In genomic region chr7:16876608-16877007, GRCm38 (mm10) we compare ENCODE assay signal across 8 mouse cellular contexts. TPM values are rescaled to one million over a fixed set of nuclear protein-coding genes. Genes with fewer than 3 reads are reported as not detected.
DNase-seq lines count a peak whose midpoint lies in the region; ATAC-seq and TF ChIP-seq lines count a peak whose summit lies in the region.

No protein-coding gene starts in this region.

- WGBS in forebrain, embryonic 10.5 days, result under 1% methylated on average over 13 of the region's 13 CpGs
- 12% methylated on average over 13 of the region's 13 CpGs for WGBS in intestine, embryonic 16.5 days
- 4% methylated on average over 13 of the region's 13 CpGs for WGBS in midbrain, embryonic 14.5 days

- no peak for TF ChIP-seq EP300 in CH12.LX (IDR thresholded peaks at IDR 0.05; ENCODE audit: low read length)

- peak overlapping the region; percentile 52 for H3K4me2 ChIP-seq in CH12.LX (ENCODE audit: insufficient read depth, low read depth, poor library complexity, severe bottlenecking)
- H3K4me2 ChIP-seq in intestine, embryonic 16.5 days (ENCODE audit: low read depth, low read length), result peak overlapping the region; percentile 70
- H3K4me2 ChIP-seq in midbrain, embryonic 14.5 days (ENCODE audit: low read length), result peak overlapping the region; percentile 88

- H3K27me3 ChIP-seq in CH12.LX (replicated peaks), result no peaks in the 10 kb centered on the region
- H3K27me3 ChIP-seq in forebrain, embryonic 10.5 days (ENCODE audit: poor library complexity, severe bottlenecking), result no peaks in the 10 kb centered on the region
- H3K27me3 ChIP-seq in intestine, embryonic 16.5 days (replicated peaks; ENCODE audit: control insufficient read depth, insufficient read depth, low read length), result no peaks in the 10 kb centered on the region
- H3K27me3 ChIP-seq in midbrain, embryonic 14.5 days (ENCODE audit: control insufficient read depth, insufficient read depth, low read length), result no peaks in the 10 kb centered on the region

- no peaks in the 10 kb centered on the region for H3K79me2 ChIP-seq in CH12.LX (replicated peaks; ENCODE audit: control insufficient read depth, extremely low read depth, insufficient read depth, poor library complexity, severe bottlenecking)

- H3K36me3 ChIP-seq in CH12.LX (replicated peaks in 1 of 2; ENCODE audit: control insufficient read depth in 1 of 2, insufficient read depth in 1 of 2, low read length in 1 of 2), result peaks cover 3 to 38% of the 10 kb centered on the region in 2 experiments
- peaks cover 31% of the 10 kb centered on the region for H3K36me3 ChIP-seq in forebrain, embryonic 10.5 days (replicated peaks)
- peaks cover 6% of the 10 kb centered on the region; the same call in 1 of the 2 replicates for H3K36me3 ChIP-seq in intestine, embryonic 16.5 days (ENCODE audit: control insufficient read depth, insufficient read depth, low read length)
- H3K36me3 ChIP-seq in midbrain, embryonic 14.5 days (ENCODE audit: control insufficient read depth, insufficient read depth, low read length), result peaks cover 2% of the 10 kb centered on the region

- ATAC-seq in intestine, embryonic 16.5 days, result no peak
- no peak for ATAC-seq in midbrain, embryonic 14.5 days (ENCODE audit: low FRiP score, low TSS enrichment)
- ATAC-seq in CD4-positive, CD25-positive, alpha-beta regulatory T cell, adult 4 months, result no peak

- no peak for TF ChIP-seq RAD21 in CH12.LX (IDR thresholded peaks at IDR 0.05; ENCODE audit: low read depth, low read length)

- H3K9me3 ChIP-seq in CH12.LX (replicated peaks; ENCODE audit: low read length), result no peaks in the 10 kb centered on the region
- peaks cover 3% of the 10 kb centered on the region; the same call in 1 of the 2 replicates for H3K9me3 ChIP-seq in forebrain, embryonic 10.5 days
- no peaks in the 10 kb centered on the region for H3K9me3 ChIP-seq in intestine, embryonic 16.5 days (ENCODE audit: control insufficient read depth, low read length)
- no peaks in the 10 kb centered on the region for H3K9me3 ChIP-seq in midbrain, embryonic 14.5 days (ENCODE audit: control insufficient read depth, low read length)

- H3K4me1 ChIP-seq in CH12.LX (ENCODE audit: control insufficient read depth in 1 of 2, insufficient read depth in 2 of 2), result peaks cover 6 to 39% of the 10 kb centered on the region in 2 experiments
- peaks cover 60% of the 10 kb centered on the region for H3K4me1 ChIP-seq in forebrain, embryonic 10.5 days
- H3K4me1 ChIP-seq in intestine, embryonic 16.5 days (ENCODE audit: control insufficient read depth, insufficient read depth, low read length), result peaks cover 24% of the 10 kb centered on the region
- peaks cover 21% of the 10 kb centered on the region for H3K4me1 ChIP-seq in midbrain, embryonic 14.5 days (ENCODE audit: control insufficient read depth, insufficient read depth, low read length)

- TF ChIP-seq POLR2A in CH12.LX (IDR thresholded peaks at IDR 0.05; ENCODE audit: low read depth, low read length), result no peak

- no peak for TF ChIP-seq CTCF in CH12.LX (conservative IDR thresholded peaks at IDR 0.05 in 1 of 2, IDR thresholded peaks at IDR 0.05 in 1 of 2; ENCODE audit: low read depth in 2 of 2, low read length in 2 of 2)

- dilution Hi-C loops in CH12.LX (cut with MboI; ENCODE audit: extremely low pct_ligation_motif_present, extremely low pct_unique_long_range_greater_than_20kb, low sequenced_read_pairs), result no loop called here

- DNase-seq in cerebellum, adult 11-12 months, result peak; percentile 80
- DNase-seq in cerebellum, adult 11 months, result no peak
- no peak for DNase-seq in CH12.LX (ENCODE audit: extremely low read depth)
- peak; percentile 79 for DNase-seq in forebrain, embryonic 10.5 days (ENCODE audit: extremely low spot score, low spot score)
- no peak for DNase-seq in midbrain, embryonic 14.5 days
- DNase-seq in layer of hippocampus, postnatal 10 days (ENCODE audit: low spot score in 2 of 2), result no peak

- in situ Hi-C loops in CH12.LX (cut with MboI; ENCODE audit: low pct_ligation_motif_present, low pct_unique_long_range_greater_than_20kb, low sequenced_read_pairs), result no loop called here

- peak overlapping the region; percentile 10 to 72 (median 55) for H3K4me3 ChIP-seq in CH12.LX (replicated peaks in 1 of 3; ENCODE audit: low read depth in 2 of 3, low read length in 2 of 3, poor library complexity in 1 of 3)
- peak overlapping the region; percentile 82 for H3K4me3 ChIP-seq in forebrain, embryonic 10.5 days
- peak overlapping the region; percentile 61 for H3K4me3 ChIP-seq in intestine, embryonic 16.5 days (ENCODE audit: low read length)
- peak overlapping the region; percentile 69 for H3K4me3 ChIP-seq in midbrain, embryonic 14.5 days (replicated peaks; ENCODE audit: low read depth, low read length)

- no peak overlapping the region for H3K27ac ChIP-seq in CH12.LX (ENCODE audit: insufficient read depth, low read depth)
- H3K27ac ChIP-seq in forebrain, embryonic 10.5 days, result peak overlapping the region; percentile 93
- peak overlapping the region; percentile 74 for H3K27ac ChIP-seq in intestine, embryonic 16.5 days (ENCODE audit: low read length)
- H3K27ac ChIP-seq in midbrain, embryonic 14.5 days (replicated peaks; ENCODE audit: low read depth, low read length), result no peak overlapping the region

- H3K9ac ChIP-seq in CH12.LX (ENCODE audit: insufficient read depth, low read depth), result peak overlapping the region; percentile 20
- peak overlapping the region; percentile 72 for H3K9ac ChIP-seq in intestine, embryonic 16.5 days (ENCODE audit: low read depth, low read length)
- peak overlapping the region; percentile 84 for H3K9ac ChIP-seq in midbrain, embryonic 14.5 days (replicated peaks; ENCODE audit: low read length)

TF ChIP-seq in CH12.LX, 34 proteins besides CTCF, POLR2A, EP300 and RAD21 (continues in another document):
- TF ChIP-seq POLR2AphosphoS2 (IDR thresholded peaks at IDR 0.05; ENCODE audit: low read depth, low read length), result no peak
- no peak for TF ChIP-seq MAX (IDR thresholded peaks at IDR 0.05; ENCODE audit: low read length)
- TF ChIP-seq JUN (IDR thresholded peaks at IDR 0.05; ENCODE audit: insufficient read depth, low read depth, low read length), result no peak
- TF ChIP-seq CHD2 (IDR thresholded peaks at IDR 0.05; ENCODE audit: low read length), result no peak
- no peak for TF ChIP-seq MYC (IDR thresholded peaks at IDR 0.05; ENCODE audit: low read depth, low read length)
- TF ChIP-seq MXI1 (IDR thresholded peaks at IDR 0.05; ENCODE audit: low read depth, low read length), result no peak

RNA-seq across cellular contexts. Expression of gene Dact3, which starts 1.5 kb away (rescaled TPM):
- total RNA-seq in CH12.LX (2012; rRNA removed), result 2.9 and 3.5 TPM in 2 replicates
- 4.0 and 5.1 TPM in 2 replicates for total RNA-seq in CH12.LX (2014; rRNA removed)
- polyA plus RNA-seq in CH12.LX (2012; ENCODE audit: insufficient read length, low read depth), result 9.2 and 12.0 TPM in 2 replicates
- 1.9 and 2.2 TPM in 2 replicates for polyA plus RNA-seq in forebrain, embryonic 10.5 days (2016; fragmentation: Nextera tagmentation; extraction: Ambion mirVana)
- polyA plus RNA-seq in intestine, embryonic 16.5 days (2015; fragmentation: Nextera tagmentation; extraction: Ambion mirVana), result 1.6 and 1.7 TPM in 2 replicates
- 4.9 and 6.2 TPM in 2 replicates for polyA plus RNA-seq in midbrain, embryonic 14.5 days (2014; fragmentation: Nextera tagmentation; extraction: Ambion mirVana)
- not detected for polyA plus RNA-seq in CD4-positive, CD25-positive, alpha-beta regulatory T cell, adult 4 months (2017; shearing (Covaris generic))
- 10 to 100 TPM; 95.0 to 96.3 TPM for total RNA-seq in layer of hippocampus, postnatal 10 days (2021)

RNA-seq across cellular contexts. Expression of gene Gng8, which starts 15.0 kb away (rescaled TPM):
- 0.25 TPM in 1 of 2 replicates, not detected in the other for total RNA-seq in CH12.LX (2012; rRNA removed)
- total RNA-seq in CH12.LX (2014; rRNA removed), result not detected in 2 replicates
- polyA plus RNA-seq in CH12.LX (2012; ENCODE audit: insufficient read length, low read depth), result 2.4 and 2.5 TPM in 2 replicates
- polyA plus RNA-seq in forebrain, embryonic 10.5 days (2016; fragmentation: Nextera tagmentation; extraction: Ambion mirVana), result 5.5 and 6.6 TPM in 2 replicates
- polyA plus RNA-seq in intestine, embryonic 16.5 days (2015; fragmentation: Nextera tagmentation; extraction: Ambion mirVana), result 7.8 and 9.2 TPM in 2 replicates
- polyA plus RNA-seq in midbrain, embryonic 14.5 days (2014; fragmentation: Nextera tagmentation; extraction: Ambion mirVana), result 11.7 and 17.2 TPM in 2 replicates
- polyA plus RNA-seq in CD4-positive, CD25-positive, alpha-beta regulatory T cell, adult 4 months (2017; shearing (Covaris generic)), result not detected
- 1 to 10 TPM in 1 of 2 experiments, under 1 TPM in 1; 0.94 to 1.3 TPM for total RNA-seq in layer of hippocampus, postnatal 10 days (2021)

RNA-seq across cellular contexts. Expression of gene Ptgir, which starts 29.7 kb away (rescaled TPM):
- 7.0 and 7.5 TPM in 2 replicates for total RNA-seq in CH12.LX (2012; rRNA removed)
- 2.7 and 3.8 TPM in 2 replicates for total RNA-seq in CH12.LX (2014; rRNA removed)
- 31.1 and 33.3 TPM in 2 replicates for polyA plus RNA-seq in CH12.LX (2012; ENCODE audit: insufficient read length, low read depth)
- polyA plus RNA-seq in forebrain, embryonic 10.5 days (2016; fragmentation: Nextera tagmentation; extraction: Ambion mirVana), result 0.10 TPM in 2 replicates
- polyA plus RNA-seq in intestine, embryonic 16.5 days (2015; fragmentation: Nextera tagmentation; extraction: Ambion mirVana), result 2.5 and 3.2 TPM in 2 replicates
- 0.16 and 0.30 TPM in 2 replicates for polyA plus RNA-seq in midbrain, embryonic 14.5 days (2014; fragmentation: Nextera tagmentation; extraction: Ambion mirVana)
- 10 to 100 TPM in 1 of 2 experiments, 1 to 10 TPM in 1; 7.9 to 10.2 TPM for polyA plus RNA-seq in CD4-positive, CD25-positive, alpha-beta regulatory T cell, adult 4 months (2017; shearing (Covaris generic))
- not detected for total RNA-seq in layer of hippocampus, postnatal 10 days (2021)

RNA-seq across cellular contexts. Expression of gene Prkd2, which starts 33.9 kb away (rescaled TPM):
- 18.0 and 18.7 TPM in 2 replicates for total RNA-seq in CH12.LX (2012; rRNA removed)
- total RNA-seq in CH12.LX (2014; rRNA removed), result 8.6 and 9.8 TPM in 2 replicates
- polyA plus RNA-seq in CH12.LX (2012; ENCODE audit: insufficient read length, low read depth), result 32.2 and 39.0 TPM in 2 replicates
- polyA plus RNA-seq in forebrain, embryonic 10.5 days (2016; fragmentation: Nextera tagmentation; extraction: Ambion mirVana), result 9.6 and 10.7 TPM in 2 replicates
- polyA plus RNA-seq in intestine, embryonic 16.5 days (2015; fragmentation: Nextera tagmentation; extraction: Ambion mirVana), result 10.3 and 11.5 TPM in 2 replicates
- 4.4 and 5.7 TPM in 2 replicates for polyA plus RNA-seq in midbrain, embryonic 14.5 days (2014; fragmentation: Nextera tagmentation; extraction: Ambion mirVana)
- polyA plus RNA-seq in CD4-positive, CD25-positive, alpha-beta regulatory T cell, adult 4 months (2017; shearing (Covaris generic)), result 10 to 100 TPM; 57.3 to 60.0 TPM
- total RNA-seq in layer of hippocampus, postnatal 10 days (2021), result 1 to 10 TPM; 7.5 to 9.9 TPM

RNA-seq across cellular contexts. Expression of gene Calm3, which starts 47.3 kb away (rescaled TPM):
- total RNA-seq in CH12.LX (2012; rRNA removed), result 312 and 326 TPM in 2 replicates
- 277 and 294 TPM in 2 replicates for total RNA-seq in CH12.LX (2014; rRNA removed)
- polyA plus RNA-seq in CH12.LX (2012; ENCODE audit: insufficient read length, low read depth), result 623 and 775 TPM in 2 replicates
- 156 and 163 TPM in 2 replicates for polyA plus RNA-seq in forebrain, embryonic 10.5 days (2016; fragmentation: Nextera tagmentation; extraction: Ambion mirVana)
- polyA plus RNA-seq in intestine, embryonic 16.5 days (2015; fragmentation: Nextera tagmentation; extraction: Ambion mirVana), result 163 and 171 TPM in 2 replicates
- 494 and 652 TPM in 2 replicates for polyA plus RNA-seq in midbrain, embryonic 14.5 days (2014; fragmentation: Nextera tagmentation; extraction: Ambion mirVana)
- polyA plus RNA-seq in CD4-positive, CD25-positive, alpha-beta regulatory T cell, adult 4 months (2017; shearing (Covaris generic)), result 100 to 1,000 TPM in 1 of 2 experiments, 10 to 100 TPM in 1; 48.5 to 103 TPM
- total RNA-seq in layer of hippocampus, postnatal 10 days (2021), result 1,000 to 10,000 TPM; 2,090 to 2,190 TPM

Comparison
In these comparisons a context has a peak if more than half of its experiments do, and no peak if none do; other contexts are left out.
1. DNase-seq: peak in cerebellum, adult 11-12 months (single experiment) and forebrain, embryonic 10.5 days (single experiment); none in cerebellum, adult 11 months (single experiment), CH12.LX (single experiment), midbrain, embryonic 14.5 days (single experiment) and layer of hippocampus, postnatal 10 days (0 of 2).
2. H3K27ac ChIP-seq: peak in forebrain, embryonic 10.5 days (single experiment) and intestine, embryonic 16.5 days (single experiment); none in CH12.LX (single experiment) and midbrain, embryonic 14.5 days (single experiment).
3. H3K9ac ChIP-seq: peak in every context shown above with its lines; median percentile 84 in midbrain, embryonic 14.5 days; 72 in intestine, embryonic 16.5 days; 20 in CH12.LX.
4. Peak in every context shown above with its lines, with median percentiles within 50 percentile points of each other: H3K4me2 ChIP-seq and H3K4me3 ChIP-seq.